Mouse (Mus musculus): ENCODE measurements around the gene Slc27a4.
"Not testable (repeated sequence)": the region's sequence is repeated elsewhere in the genome, so short reads cannot be mapped to it uniquely, and the experiment has no call there.

The Slc27a4 gene

DNA sequence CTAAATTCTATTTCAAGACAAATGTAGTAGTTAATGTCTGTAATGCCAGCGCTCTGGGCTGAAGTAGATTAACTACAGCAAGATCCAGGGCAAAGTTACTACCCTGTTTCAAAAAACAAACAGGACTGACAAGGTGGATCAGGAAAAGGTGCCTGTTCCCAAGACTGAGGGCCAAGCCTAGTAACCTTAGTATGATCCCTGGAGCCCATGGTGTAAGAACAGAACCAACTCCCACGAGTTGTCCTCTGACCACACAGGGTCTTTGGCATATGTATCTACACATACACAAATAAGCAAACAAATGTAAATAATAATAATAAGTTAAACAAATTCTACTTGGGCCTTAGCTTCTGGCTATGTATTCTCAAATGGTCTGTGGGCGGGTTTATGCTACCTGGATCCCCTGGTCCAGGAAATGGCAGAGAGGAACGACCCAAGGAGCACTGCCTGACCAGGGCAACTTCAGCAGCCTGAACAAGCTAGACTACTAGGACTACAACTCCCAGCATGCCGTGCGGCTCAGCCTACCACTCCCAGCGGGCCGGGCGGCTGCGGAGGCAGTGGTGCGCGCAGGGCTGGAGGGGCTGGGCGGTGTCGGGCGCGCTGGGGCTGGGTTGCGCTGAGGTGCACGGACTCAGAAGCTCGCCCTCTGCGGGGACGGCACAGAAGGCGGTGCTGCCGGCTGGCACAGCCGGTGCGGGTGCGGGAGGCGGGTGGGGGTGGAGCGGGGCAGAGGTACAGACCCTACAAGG lies at the start of gene Slc27a4:
Gene Slc27a4, plus strand, starts transcription at position 560 of the 752 bp plus-strand sequence.
- DNase-seq, result peak; percentile 98 to 100

- no peak for DNase-seq
Measured at GRCm38 (mm10) chr2:29755693-29756092, 46.7 kb upstream of the Slc27a4 start.

DNA sequence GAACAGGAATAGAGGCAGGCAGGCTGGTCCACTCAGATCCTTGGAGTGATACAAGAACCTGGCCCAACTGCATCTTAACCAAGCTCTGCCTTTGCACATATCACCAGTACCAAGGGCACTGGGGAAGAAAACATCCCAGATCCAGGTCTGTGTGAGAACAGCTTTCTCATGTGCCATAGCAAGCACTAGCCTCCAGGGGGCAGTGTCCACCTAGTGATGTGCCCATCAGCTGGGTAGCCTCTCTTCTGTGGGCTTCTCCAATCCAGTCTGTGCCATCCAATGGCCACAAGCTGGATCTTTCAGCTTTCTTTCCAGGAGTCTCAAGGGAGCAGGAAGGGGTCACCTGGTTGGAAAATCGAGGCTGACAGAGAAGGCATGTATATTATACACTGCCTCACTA lies 37.6 kb upstream of the Slc27a4 start:
- peak; percentile 62 to 85 for DNase-seq

DNA sequence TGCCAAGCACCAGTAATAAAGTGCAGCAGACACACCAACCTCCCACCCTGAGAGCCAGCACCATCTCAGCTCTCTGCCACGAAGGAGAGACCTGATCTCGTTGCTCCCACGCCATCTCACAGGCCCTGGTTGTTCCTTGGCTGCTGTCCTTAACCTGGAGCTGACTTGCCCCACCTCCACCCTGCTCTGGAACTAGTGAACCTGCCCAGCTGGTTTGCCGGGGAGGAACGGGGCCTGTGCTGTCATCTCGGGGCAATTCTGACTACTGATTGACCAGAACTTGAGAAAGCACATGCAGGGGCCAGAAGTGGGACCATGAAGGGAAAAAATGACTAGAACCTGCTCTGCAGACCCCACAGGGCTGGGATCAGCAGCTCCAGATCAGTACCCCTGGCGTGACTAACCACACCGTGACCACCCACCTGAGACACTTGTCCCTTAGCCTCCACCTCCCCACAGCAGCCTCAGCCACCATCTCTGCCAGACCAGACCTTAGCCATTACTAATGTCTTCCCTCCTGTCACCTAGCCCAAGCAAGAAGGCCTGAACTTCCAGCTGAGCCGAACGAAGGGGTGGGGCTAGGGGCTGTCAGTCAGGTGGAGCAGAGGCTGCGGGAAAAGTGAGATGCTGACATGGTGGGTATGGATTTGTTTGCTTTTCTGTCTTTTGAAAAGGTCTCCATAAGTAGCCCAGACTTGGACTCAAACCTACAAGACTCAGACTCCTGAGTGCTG lies 34.3 kb upstream of the Slc27a4 start:
- peak; percentile 65 to 68 for DNase-seq

GRCm38 (mm10) chr2:29768901-29769300 lies 33.5 kb upstream of the Slc27a4 start:
- no peak for DNase-seq

- peak in 1 of 2 experiments; percentile 19 for DNase-seq
Measured at GRCm38 (mm10) chr2:29770162-29770561, 32.3 kb upstream of the Slc27a4 start.

DNA sequence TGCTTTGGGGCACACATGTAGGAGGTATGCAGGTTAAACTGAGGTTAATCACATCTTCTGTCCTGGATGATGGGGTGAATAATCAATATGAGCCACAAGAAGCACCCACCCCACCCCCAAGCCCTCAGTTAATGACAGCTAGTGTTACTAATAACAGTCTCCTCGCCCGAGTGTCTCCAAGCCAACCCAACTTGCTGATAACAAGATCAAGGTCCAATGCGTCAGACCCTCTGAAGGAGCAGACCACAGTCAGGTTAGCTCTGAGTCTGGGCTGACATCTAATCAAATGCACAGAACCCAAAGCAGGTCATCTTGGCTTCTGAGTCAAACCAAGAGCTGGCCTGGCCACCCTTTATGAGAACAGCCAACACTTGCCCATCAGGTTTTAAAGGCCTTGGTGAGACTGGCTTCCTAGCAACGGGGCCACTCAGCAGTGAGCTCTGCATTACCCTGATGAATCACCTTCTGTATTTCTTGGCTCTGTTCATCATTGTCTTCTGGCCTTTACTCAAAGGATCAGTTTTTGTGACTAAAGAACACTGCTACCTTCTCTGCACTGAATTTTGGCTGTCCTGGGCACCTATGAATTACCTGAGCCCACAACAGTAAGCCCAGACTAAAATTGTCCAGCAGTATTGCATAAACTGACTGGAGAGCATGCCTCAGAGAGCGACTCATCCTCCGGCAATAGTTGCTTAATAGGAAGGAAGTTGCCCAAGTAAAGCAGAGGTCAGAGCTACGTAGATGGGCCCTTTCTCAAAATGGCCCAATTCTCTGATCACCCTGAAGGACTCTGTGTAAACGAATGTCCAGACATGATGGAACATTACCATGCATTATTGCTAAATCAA lies 30.6 kb upstream of the Slc27a4 start:
- no peak for DNase-seq

GRCm38 (mm10) chr2:29773323-29773722 lies 29.1 kb upstream of the Slc27a4 start:
- no peak for DNase-seq

DNA sequence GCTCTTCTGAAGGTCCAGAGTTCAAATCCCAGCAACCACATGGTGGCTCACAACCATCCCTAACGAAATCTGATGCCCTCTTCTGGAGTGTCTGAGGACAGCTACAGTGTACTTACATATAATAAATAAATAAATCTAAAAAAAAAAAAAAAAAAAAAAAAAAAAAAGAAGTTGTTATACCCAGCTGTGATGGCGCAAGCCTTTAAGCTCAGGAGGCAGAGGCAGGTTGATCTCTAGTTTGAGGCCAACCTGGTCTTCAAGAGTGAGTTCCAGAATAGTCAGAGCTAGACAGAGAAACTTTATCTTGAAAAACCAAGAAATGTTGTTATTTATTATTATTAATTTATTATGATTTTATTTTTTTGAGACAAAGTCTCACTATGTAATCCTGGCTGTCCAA lies 21.2 kb upstream of the Slc27a4 start:
- DNase-seq, result not testable (repeated sequence)

DNA sequence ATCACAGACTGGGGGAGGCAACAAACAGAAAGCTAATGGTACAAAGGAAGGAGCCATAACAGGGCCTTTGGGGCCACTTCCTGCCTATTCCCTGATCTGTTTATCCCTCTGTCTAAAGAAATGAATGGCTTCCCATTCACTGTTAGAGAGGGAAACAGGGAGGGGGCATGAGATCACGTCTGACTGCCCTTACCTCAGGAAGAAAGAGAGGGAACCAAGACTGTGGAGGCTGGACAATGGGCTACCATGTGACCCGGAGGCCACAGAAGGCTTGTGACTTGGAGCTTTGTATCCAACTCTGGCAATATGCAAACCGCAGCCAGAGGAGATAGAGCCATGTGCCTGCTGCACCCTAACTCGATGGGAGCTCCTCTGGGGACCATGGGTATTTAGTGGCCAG lies 18.1 kb upstream of the Slc27a4 start:
- no peak for DNase-seq

DNA sequence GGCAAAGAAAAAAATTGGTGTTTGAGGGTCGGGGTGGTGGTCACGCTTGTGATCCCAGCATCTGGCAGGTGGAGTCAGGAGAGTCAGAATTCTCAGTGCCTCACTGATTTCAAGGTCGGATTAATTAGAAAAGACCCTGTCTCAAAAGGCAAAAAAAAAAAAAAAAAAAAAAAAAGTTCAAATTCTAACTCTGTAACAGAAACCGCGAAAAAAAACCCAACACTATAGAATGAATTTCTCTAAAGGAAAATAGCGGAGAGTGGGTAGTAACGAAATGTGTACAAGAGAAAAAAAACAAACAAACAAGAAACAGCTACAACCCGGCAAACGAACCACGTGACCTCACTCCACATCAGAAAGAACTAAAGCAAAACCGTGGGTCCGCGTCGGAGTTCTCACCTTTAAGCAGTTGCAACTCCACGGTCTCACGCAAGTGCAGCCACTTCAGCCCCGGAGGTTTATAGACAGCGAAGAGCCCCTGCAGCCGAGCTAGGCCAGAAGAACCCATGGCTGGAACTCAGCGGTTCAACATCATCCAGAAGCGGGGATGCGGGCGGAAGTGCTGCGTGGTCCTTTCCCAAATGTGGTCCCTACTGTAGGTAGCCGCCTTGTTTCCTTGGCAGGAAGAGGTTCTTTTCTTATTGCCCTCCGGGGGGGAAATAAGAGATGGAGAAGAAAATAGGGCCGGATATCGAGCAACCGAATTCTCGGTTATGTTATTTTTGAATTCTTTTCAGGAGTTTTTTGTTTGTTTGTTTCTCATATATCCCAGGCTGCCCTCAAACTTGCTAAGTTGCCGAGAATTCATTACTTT lies 15.1 kb upstream of the Slc27a4 start, which contains the start of gene Coq4:
Gene Coq4, plus strand, starts transcription at position 390 of the 814 bp plus-strand sequence.
- DNase-seq, result peak; percentile 93 to 96

DNA sequence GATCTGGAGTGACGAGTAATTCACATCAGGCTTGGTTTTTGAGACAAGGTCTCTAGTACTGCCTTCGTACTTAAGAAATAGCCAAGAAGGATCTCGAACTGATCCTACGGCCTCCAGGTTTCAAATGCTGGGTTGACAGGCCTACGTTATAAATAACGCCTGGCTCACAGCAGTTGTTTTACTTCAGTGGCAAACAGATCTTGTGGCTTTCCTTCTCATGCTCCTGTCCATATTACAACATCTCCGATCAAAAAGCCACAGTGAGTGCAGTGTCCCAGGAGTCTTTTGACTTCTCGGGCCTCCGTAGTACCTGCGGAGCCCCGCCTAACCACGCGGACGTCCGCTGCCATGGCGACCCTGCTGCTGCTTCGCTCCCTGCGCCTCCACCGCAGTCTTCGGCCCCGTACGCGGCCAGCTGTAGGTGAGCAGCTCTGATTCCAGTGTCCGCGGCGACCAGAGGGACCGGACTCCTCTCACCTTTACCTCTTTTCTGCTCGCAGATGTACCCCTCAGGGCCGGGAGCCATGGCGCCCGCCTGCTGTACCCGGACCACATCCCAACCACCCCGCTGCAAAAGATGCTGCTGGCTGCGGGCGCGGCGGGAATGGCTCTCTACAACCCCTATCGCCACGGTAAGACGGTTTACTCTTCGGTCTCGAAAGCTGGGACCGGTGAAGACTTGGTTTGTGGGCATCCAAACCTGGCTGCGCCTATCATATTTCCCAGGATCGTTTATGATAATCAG lies 14.3 kb upstream of the Slc27a4 start, which contains the start of gene Trub2:
Gene Trub2, minus strand, starts transcription at position 566 of the 745 bp plus-strand sequence.
- DNase-seq, result peak; percentile 91 to 92

DNA sequence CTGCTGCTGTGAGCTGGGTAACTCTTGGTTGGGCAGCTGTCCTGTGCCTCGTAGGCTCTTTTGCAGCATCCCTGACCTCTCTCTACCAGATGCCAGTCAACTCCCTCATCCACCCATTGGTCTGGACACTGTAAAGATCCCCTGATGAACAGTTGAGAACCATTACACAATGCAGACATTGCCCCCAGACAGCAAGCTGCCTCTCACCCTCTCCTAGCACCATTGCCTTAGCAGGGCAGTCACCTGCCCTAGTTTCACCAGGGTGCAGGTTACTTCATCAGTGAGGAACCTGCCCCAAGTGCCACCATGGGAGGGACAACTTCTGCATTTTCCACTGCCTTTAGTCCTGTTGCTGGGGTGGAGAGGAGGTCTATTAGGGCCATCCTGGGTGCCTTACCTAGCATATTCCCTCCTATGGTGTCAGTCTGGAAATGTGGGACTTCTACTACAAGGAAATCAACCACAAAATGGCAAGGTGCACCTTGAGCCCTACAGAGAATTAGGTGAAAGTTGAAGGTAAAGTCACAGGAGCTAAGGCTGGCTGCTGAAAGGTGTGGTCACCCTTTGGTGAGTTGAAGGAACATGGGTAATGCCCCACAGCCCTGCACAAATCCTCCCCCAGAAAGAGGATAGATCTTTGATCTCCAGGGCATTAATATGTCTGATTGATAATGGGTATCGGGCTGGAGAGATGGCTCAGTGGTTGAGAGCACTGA lies 9.5 kb upstream of the Slc27a4 start:
- no peak for DNase-seq

GRCm38 (mm10) chr2:29802827-29803201 lies 380 bp downstream of the Slc27a4 start:
- no peak for DNase-seq

DNA sequence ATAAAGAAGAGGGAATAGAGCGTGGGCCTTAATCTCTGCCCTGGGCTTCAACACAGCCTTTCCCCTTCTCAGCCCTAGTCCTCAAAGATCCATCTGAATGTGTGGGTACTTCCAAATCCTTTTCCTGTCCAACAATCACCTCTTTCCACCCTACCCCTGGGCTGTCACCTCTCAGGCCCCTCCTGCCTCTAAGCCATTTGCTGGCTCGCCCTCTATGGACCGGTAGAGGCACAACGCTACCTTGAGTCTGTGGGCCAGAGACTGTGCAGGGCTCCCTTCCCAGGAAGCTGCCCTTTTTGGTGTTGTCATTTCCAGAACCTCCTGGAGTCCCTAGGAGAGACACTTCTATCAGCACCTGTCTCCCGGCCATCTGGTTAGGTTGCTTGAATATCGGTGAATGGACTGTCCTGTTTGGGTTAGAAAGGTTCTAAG lies 982 bp downstream of the Slc27a4 start:
- DNase-seq, result peak; percentile 30 to 62

GRCm38 (mm10) chr2:29815678-29816371 lies 13.4 kb downstream of the Slc27a4 start:
- no peak for DNase-seq

- DNase-seq, result peak; percentile 82 to 93
Measured at GRCm38 (mm10) chr2:29817426-29818232, 15.2 kb downstream of the Slc27a4 start.

GRCm38 (mm10) chr2:29819363-29819762 lies 16.9 kb downstream of the Slc27a4 start:
- no peak for DNase-seq

Data from kidney, postnatal 36 days (tissue).